Mouse (Mus musculus): ENCODE data around the gene Usp30. TPM values are rescaled to one million over a fixed set of nuclear protein-coding genes. Genes with fewer than 3 reads are reported as not detected.

Usp30 gene
- polyA plus RNA-seq, 1 experiment from 2014 or later, result 17.1 TPM

GRCm38 (mm10) chr5:114152359-114153092 lies 87.3 kb downstream of the Usp30 start:
- H3K9me3 ChIP-seq, result 0 out of 2 replicates have a peak, but pooled peaks cover 5% of the 10 kb centered on the region
- 0 out of 2 replicates have a peak, but pooled peaks cover 6% of the 10 kb centered on the region for H3K27me3 ChIP-seq
- ATAC-seq (ENCODE audit: insufficient number of reproducible peaks, insufficient read depth, low FRiP score, low TSS enrichment), result no peak
- H3K9ac ChIP-seq, result no peak overlapping the region
- H3K4me1 ChIP-seq, result no peaks in the 10 kb centered on the region
- no peak overlapping the region for H3K27ac ChIP-seq
- no peak overlapping the region for H3K4me2 ChIP-seq (replicated peaks)
- 85% methylated on average over 12 of the region's 12 CpGs for WGBS
- H3K4me3 ChIP-seq, result no peak overlapping the region
- no peaks in the 10 kb centered on the region for H3K36me3 ChIP-seq

- no peak for ATAC-seq (ENCODE audit: insufficient number of reproducible peaks, insufficient read depth, low FRiP score, low TSS enrichment)
These were observed 88.2 kb downstream of the Usp30 start for GRCm38 (mm10) chr5:114153490-114153889.

GRCm38 (mm10) chr5:114154765-114155164 lies 89.5 kb downstream of the Usp30 start:
- ATAC-seq (ENCODE audit: insufficient number of reproducible peaks, insufficient read depth, low FRiP score, low TSS enrichment), result no peak
- no peaks in the 10 kb centered on the region for H3K36me3 ChIP-seq
- no peak overlapping the region for H3K4me2 ChIP-seq (replicated peaks)
- 79% methylated on average over 5 of the region's 5 CpGs for WGBS
- 0 out of 2 replicates have a peak, but pooled peaks cover 6% of the 10 kb centered on the region for H3K27me3 ChIP-seq
- H3K4me3 ChIP-seq, result no peak overlapping the region
- no peaks in the 10 kb centered on the region for H3K9me3 ChIP-seq
- no peak overlapping the region for H3K27ac ChIP-seq
- no peaks in the 10 kb centered on the region for H3K4me1 ChIP-seq
- no peak overlapping the region for H3K9ac ChIP-seq

More at GRCm38 (mm10) chr5:114153490-114153889, 88.2 kb downstream of the Usp30 start:
- H3K36me3 ChIP-seq, result no peaks in the 10 kb centered on the region
- no peaks in the 10 kb centered on the region for H3K4me1 ChIP-seq
- H3K9me3 ChIP-seq, result 0 out of 2 replicates have a peak, but pooled peaks cover 4% of the 10 kb centered on the region
- peak overlapping the region; percentile 20; the same call in 1 of the 2 replicates for H3K4me3 ChIP-seq
- 1% methylated on average over 12 of the region's 12 CpGs for WGBS
- 0 out of 2 replicates have a peak overlapping the region, but pooled peaks have one; percentile 13 for H3K4me2 ChIP-seq (replicated peaks)
- H3K27me3 ChIP-seq, result 0 out of 2 replicates have a peak, but pooled peaks cover 6% of the 10 kb centered on the region
- H3K27ac ChIP-seq, result no peak overlapping the region
- H3K9ac ChIP-seq, result no peak overlapping the region

- Histone ChIP-seq H3K4me1 (no peaks in the 10 kb centered on the region), H3K9ac (no peak overlapping the region), H3K4me2 (replicated peaks) (no peak overlapping the region), H3K9me3 (no peaks in the 10 kb centered on the region), H3K27ac (no peak overlapping the region), H3K4me3 (no peak overlapping the region), H3K36me3 (no peaks in the 10 kb centered on the region), H3K27me3 (0 out of 2 replicates have a peak, but pooled peaks cover 6% of the 10 kb centered on the region)
- 50% methylated on average over 9 of the region's 9 CpGs for WGBS
- ATAC-seq (ENCODE audit: insufficient number of reproducible peaks, insufficient read depth, low FRiP score, low TSS enrichment), result no peak
These were observed 90.1 kb downstream of the Usp30 start for GRCm38 (mm10) chr5:114155168-114155933.

GRCm38 (mm10) chr5:114157236-114157635 lies 92.0 kb downstream of the Usp30 start:
- no peak for ATAC-seq (ENCODE audit: insufficient number of reproducible peaks, insufficient read depth, low FRiP score, low TSS enrichment)
- WGBS, result 60% methylated on average over 7 of the region's 7 CpGs
- no peak overlapping the region for H3K4me2 ChIP-seq (replicated peaks)

GRCm38 (mm10) chr5:114161424-114161823 lies 96.2 kb downstream of the Usp30 start:
- WGBS, result 81% methylated on average over 6 of the region's 6 CpGs
- H3K9ac ChIP-seq, result no peak overlapping the region
- H3K4me2 ChIP-seq (replicated peaks), result no peak overlapping the region
- H3K27me3 ChIP-seq, result no peaks in the 10 kb centered on the region
- no peak for ATAC-seq (ENCODE audit: insufficient number of reproducible peaks, insufficient read depth, low FRiP score, low TSS enrichment)
- no peak overlapping the region for H3K4me3 ChIP-seq
- H3K36me3 ChIP-seq, result no peaks in the 10 kb centered on the region
- H3K27ac ChIP-seq, result no peak overlapping the region
- H3K4me1 ChIP-seq, result no peaks in the 10 kb centered on the region
- no peaks in the 10 kb centered on the region for H3K9me3 ChIP-seq

More at GRCm38 (mm10) chr5:114157236-114157635, 92.0 kb downstream of the Usp30 start:
- no peaks in the 10 kb centered on the region for H3K4me1 ChIP-seq
- no peaks in the 10 kb centered on the region for H3K9me3 ChIP-seq
- H3K4me3 ChIP-seq, result no peak overlapping the region
- 0 out of 2 replicates have a peak, but pooled peaks cover 6% of the 10 kb centered on the region for H3K27me3 ChIP-seq
- H3K27ac ChIP-seq, result no peak overlapping the region
- no peak overlapping the region for H3K9ac ChIP-seq
- H3K36me3 ChIP-seq, result no peaks in the 10 kb centered on the region

- H3K4me2 ChIP-seq (replicated peaks), result no peak overlapping the region
- no peak for ATAC-seq (ENCODE audit: insufficient number of reproducible peaks, insufficient read depth, low FRiP score, low TSS enrichment)
- H3K9me3 ChIP-seq, result no peaks in the 10 kb centered on the region
- no peaks in the 10 kb centered on the region for H3K36me3 ChIP-seq
- no peaks in the 10 kb centered on the region for H3K4me1 ChIP-seq
- no peak overlapping the region for H3K9ac ChIP-seq
- no peak overlapping the region for H3K4me3 ChIP-seq
- no peak overlapping the region for H3K27ac ChIP-seq
- H3K27me3 ChIP-seq, result no peaks in the 10 kb centered on the region
- WGBS, result 46% methylated on average over 12 of the region's 12 CpGs
These were observed 97.0 kb downstream of the Usp30 start for GRCm38 (mm10) chr5:114162106-114162815.

GRCm38 (mm10) chr5:114163117-114163696 lies 97.9 kb downstream of the Usp30 start:
- H3K36me3 ChIP-seq, result no peaks in the 10 kb centered on the region
- 73% methylated on average over 6 of the region's 6 CpGs for WGBS
- H3K4me3 ChIP-seq, result no peak overlapping the region
- no peak overlapping the region for H3K4me2 ChIP-seq (replicated peaks)
- H3K4me1 ChIP-seq, result no peaks in the 10 kb centered on the region
- H3K9me3 ChIP-seq, result no peaks in the 10 kb centered on the region
- H3K27ac ChIP-seq, result no peak overlapping the region
- H3K27me3 ChIP-seq, result no peaks in the 10 kb centered on the region
- H3K9ac ChIP-seq, result no peak overlapping the region
- ATAC-seq (ENCODE audit: insufficient number of reproducible peaks, insufficient read depth, low FRiP score, low TSS enrichment), result no peak

- no peaks in the 10 kb centered on the region for H3K9me3 ChIP-seq
- H3K4me1 ChIP-seq, result peaks cover 4% of the 10 kb centered on the region; the same call in 1 of the 2 replicates
- no peak overlapping the region for H3K27ac ChIP-seq
- peaks cover 4% of the 10 kb centered on the region; the same call in 1 of the 2 replicates for H3K27me3 ChIP-seq
- WGBS, result 86% methylated on average over 7 of the region's 7 CpGs
- no peak overlapping the region for H3K9ac ChIP-seq
- no peak overlapping the region for H3K4me3 ChIP-seq
- no peak overlapping the region for H3K4me2 ChIP-seq (replicated peaks)
- H3K36me3 ChIP-seq, result no peaks in the 10 kb centered on the region
- no peak for ATAC-seq (ENCODE audit: insufficient number of reproducible peaks, insufficient read depth, low FRiP score, low TSS enrichment)
These were observed 105.1 kb downstream of the Usp30 start for GRCm38 (mm10) chr5:114170345-114170744.

- Histone ChIP-seq H3K27me3 (peaks cover 4% of the 10 kb centered on the region; the same call in 1 of the 2 replicates), H3K4me1 (peaks cover 13% of the 10 kb centered on the region; the same call in 1 of the 2 replicates), H3K36me3 (no peaks in the 10 kb centered on the region), H3K4me2 (replicated peaks) (no peak overlapping the region), H3K27ac (no peak overlapping the region), H3K9me3 (no peaks in the 10 kb centered on the region), H3K9ac (no peak overlapping the region), H3K4me3 (no peak overlapping the region)
- 84% methylated on average over 3 of the region's 3 CpGs for WGBS
- no peak for ATAC-seq (ENCODE audit: insufficient number of reproducible peaks, insufficient read depth, low FRiP score, low TSS enrichment)
These were observed 107.7 kb downstream of the Usp30 start for GRCm38 (mm10) chr5:114172936-114173335.

- no peak overlapping the region for H3K4me2 ChIP-seq (replicated peaks)
- ATAC-seq (ENCODE audit: insufficient number of reproducible peaks, insufficient read depth, low FRiP score, low TSS enrichment), result no peak
- no peak overlapping the region for H3K4me3 ChIP-seq
- H3K4me1 ChIP-seq, result peaks cover 13% of the 10 kb centered on the region; the same call in 1 of the 2 replicates
- no peak overlapping the region for H3K9ac ChIP-seq
- 72% methylated on average over 7 of the region's 7 CpGs for WGBS
- H3K36me3 ChIP-seq, result no peaks in the 10 kb centered on the region
- no peak overlapping the region for H3K27ac ChIP-seq
- H3K9me3 ChIP-seq, result no peaks in the 10 kb centered on the region
- H3K27me3 ChIP-seq, result peaks cover 4% of the 10 kb centered on the region; the same call in 1 of the 2 replicates
These were observed 108.2 kb downstream of the Usp30 start for GRCm38 (mm10) chr5:114173458-114173857.
